Mouse (Mus musculus) hindbrain, embryonic 14.5 days (tissue): ENCODE measurements around the gene Gm17606. TPM values are rescaled to one million over a fixed set of nuclear protein-coding genes. Genes with fewer than 3 reads are reported as not detected.

ENCODE experiments used
- ATAC-seq: fragments of 200-750 bp; cut with Nextera tagmentation; 2 replicates; pipeline ENCODE4 v1.8.0; 2017; ENCODE audit warnings: moderate number of reproducible peaks, mild to moderate bottlenecking, moderate TSS enrichment, moderate library complexity; ENCODE audit not compliant: low FRiP score
- DNase-seq: peaks from one replicate; pipeline ENCODE4 v3.0.0-alpha.2; 2015; ENCODE audit warnings: low spot score
- H3K27ac ChIP-seq: fragments of 300-500 bp; sonication (generic); 2 replicates; pipeline ENCODE4 v1.5.1; 2014; ENCODE audit warnings: mild to moderate bottlenecking, moderate library complexity
- H3K27me3 ChIP-seq: fragments of 300-500 bp; sonication (generic); 2 replicates; pipeline ENCODE4 v1.6.1; 2014; ENCODE audit warnings: mild to moderate bottlenecking, low read length, mixed read lengths; ENCODE audit not compliant: control insufficient read depth, insufficient read depth
- H3K36me3 ChIP-seq: fragments of 300-500 bp; sonication (generic); replicated peaks from 2 replicates; pipeline ENCODE4 v1.6.1; 2014; ENCODE audit not compliant: control insufficient read depth, insufficient read depth
- H3K4me1 ChIP-seq: fragments of 300-500 bp; sonication (generic); replicated peaks from 2 replicates; pipeline ENCODE4 v1.6.1; 2014; ENCODE audit warnings: antibody characterized with exemption, low read length, mixed read lengths; ENCODE audit not compliant: control insufficient read depth, insufficient read depth
- H3K4me2 ChIP-seq: fragments of 300-500 bp; sonication (generic); replicated peaks from 2 replicates; pipeline ENCODE4 v1.6.1; 2014; ENCODE audit warnings: mild to moderate bottlenecking, moderate library complexity
- H3K4me3 ChIP-seq: fragments of 300-500 bp; sonication (generic); replicated peaks from 2 replicates; pipeline ENCODE4 v1.5.1; 2014; ENCODE audit warnings: mild to moderate bottlenecking, low read length
- H3K9ac ChIP-seq: fragments of 300-500 bp; sonication (generic); 2 replicates; pipeline ENCODE4 v1.6.1; 2014
- H3K9me3 ChIP-seq: fragments of 300-500 bp; sonication (generic); 2 replicates; pipeline ENCODE4 v1.6.1; 2016; ENCODE audit warnings: low read length; ENCODE audit not compliant: control insufficient read depth
- WGBS: fragments of 180-500 bp; shearing (Covaris S2); extraction: QIAGEN DNeasy Blood & Tissue Kit; methylation state at CpG from one replicate; pipeline ENCODE4 v1.1.7; 2014; 5-methylcytosine and 5-hydroxymethylcytosine counted together
- polyA plus RNA-seq: library from polyadenylated mRNA; unstranded; fragments of >200 nt; fragmentation: Nextera tagmentation; extraction: Ambion mirVana; gene quantifications from 2 replicates; pipeline ENCODE4 v1.2.1, GENCODE M21; 2014

The Gm17606 gene
- polyA plus RNA-seq, 1 experiment from 2014 or later, result not detected

DNA sequence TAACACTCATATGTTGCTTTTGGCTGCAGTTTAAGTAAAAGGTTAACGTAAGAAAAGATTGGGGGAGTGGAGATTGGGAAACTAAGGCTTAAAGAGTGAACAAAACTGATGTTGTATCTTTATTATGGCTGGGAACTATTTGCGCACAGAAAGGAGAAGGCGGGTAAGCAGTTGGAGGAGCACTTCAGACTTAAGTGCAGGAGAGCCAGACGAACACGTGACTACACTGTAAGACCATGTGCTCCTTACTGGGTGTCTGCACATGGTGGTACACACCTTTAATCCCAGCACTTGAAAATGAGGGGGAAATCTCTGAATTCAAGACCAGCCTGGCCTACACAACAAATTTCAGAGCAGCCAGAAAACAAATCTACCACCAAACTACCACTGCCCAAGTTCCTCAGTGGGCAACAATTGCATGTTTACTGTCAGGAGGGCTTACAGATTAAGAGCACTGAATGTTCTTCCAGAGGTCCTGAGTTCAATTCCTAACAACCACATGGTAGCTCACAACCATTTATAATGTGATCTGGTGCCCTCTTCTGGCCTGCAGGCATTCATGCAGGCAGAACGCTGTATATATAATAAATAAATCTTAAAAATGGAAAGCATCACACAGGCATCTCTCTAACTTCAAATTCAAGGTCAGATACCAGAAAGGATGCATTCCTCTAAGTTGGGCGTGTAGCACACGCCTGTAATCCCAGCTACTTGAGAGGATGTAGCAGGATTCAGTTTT lies 6.3 kb downstream of the Gm17606 start:
- Histone ChIP-seq H3K4me3 (no peak overlapping the region), H3K27ac (no peak overlapping the region), H3K9ac (no peak overlapping the region), H3K36me3 (peaks cover 92% of the 10 kb centered on the region), H3K9me3 (no peaks in the 10 kb centered on the region), H3K4me1 (peaks cover 15% of the 10 kb centered on the region), H3K4me2 (no peak overlapping the region), H3K27me3 (no peaks in the 10 kb centered on the region)
- 93% methylated on average over 8 of the region's 8 CpGs for WGBS
- ATAC-seq (no peak), DNase-seq (no peak)

- H3K4me2 ChIP-seq, result no peak overlapping the region
- DNase-seq (no peak), ATAC-seq (no peak)
- WGBS, result 82% methylated on average over 4 of the region's 4 CpGs
- peaks cover 19% of the 10 kb centered on the region for H3K4me1 ChIP-seq
- peaks cover 84% of the 10 kb centered on the region for H3K36me3 ChIP-seq
- H3K9me3 ChIP-seq, result no peaks in the 10 kb centered on the region
- no peak overlapping the region for H3K27ac ChIP-seq
- no peaks in the 10 kb centered on the region for H3K27me3 ChIP-seq
- H3K9ac ChIP-seq, result no peak overlapping the region
- H3K4me3 ChIP-seq, result no peak overlapping the region
These were observed 7.1 kb downstream of the Gm17606 start for GRCm38 (mm10) chr14:54647900-54648299.

DNA sequence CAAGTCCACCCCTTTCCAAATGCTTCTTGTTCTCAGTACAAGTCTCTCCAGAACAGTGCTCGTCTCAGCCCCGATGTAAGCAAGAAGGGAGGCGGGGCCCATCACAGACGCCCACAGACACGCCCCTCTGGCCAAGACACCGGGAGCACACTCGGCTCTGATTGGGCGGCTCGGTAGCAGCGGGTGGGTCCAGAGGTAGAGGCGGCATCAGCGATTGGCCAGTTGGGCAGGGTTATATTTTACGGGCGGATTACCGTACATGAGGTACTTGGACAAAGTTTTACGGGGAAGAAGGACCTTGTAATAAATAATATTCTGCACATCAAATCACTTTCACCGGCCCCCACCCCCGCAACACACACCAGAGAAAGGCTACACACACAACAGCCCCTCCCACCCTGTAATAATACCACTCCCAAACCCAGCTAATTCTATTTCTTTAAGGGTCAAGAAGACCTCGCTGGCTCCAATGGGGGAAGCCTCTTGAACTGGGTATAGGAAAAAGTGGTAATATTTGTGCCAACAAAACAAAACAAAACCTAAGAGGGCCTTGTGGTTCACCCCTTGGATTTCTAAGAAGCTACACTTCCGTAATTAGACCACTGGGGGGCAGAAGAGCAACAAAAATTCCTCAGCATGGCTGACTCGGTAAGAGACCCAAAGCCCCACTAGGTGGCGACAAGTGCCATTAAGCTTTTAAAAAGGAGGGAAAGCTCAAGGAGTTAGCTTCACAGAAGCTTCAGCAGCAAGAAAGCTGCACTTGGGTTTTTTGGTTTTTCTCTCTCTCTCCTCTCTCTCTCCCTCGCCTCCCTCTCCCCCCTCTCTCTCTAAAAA lies 10.1 kb downstream of the Gm17606 start:
- Histone ChIP-seq H3K27ac (no peak overlapping the region), H3K27me3 (no peaks in the 10 kb centered on the region), H3K36me3 (peaks cover 66% of the 10 kb centered on the region), H3K4me2 (peak overlapping the region; percentile 93), H3K9ac (no peak overlapping the region), H3K9me3 (no peaks in the 10 kb centered on the region), H3K4me3 (no peak overlapping the region), H3K4me1 (peaks cover 19% of the 10 kb centered on the region)
- ATAC-seq, result peak; percentile 34; the same call in 1 of the 2 replicates
- WGBS, result 67% methylated on average over 23 of the region's 23 CpGs
- peak; percentile 95 for DNase-seq

GRCm38 (mm10) chr14:54651556-54651955 lies 10.8 kb downstream of the Gm17606 start:
- DNase-seq (no peak), ATAC-seq (0 out of 2 replicates have a peak, but pooled peaks have one; percentile 3)
- Histone ChIP-seq H3K9me3 (no peaks in the 10 kb centered on the region), H3K27ac (no peak overlapping the region), H3K4me1 (peaks cover 19% of the 10 kb centered on the region), H3K36me3 (peaks cover 66% of the 10 kb centered on the region), H3K4me2 (peak overlapping the region; percentile 93), H3K4me3 (no peak overlapping the region), H3K9ac (no peak overlapping the region), H3K27me3 (no peaks in the 10 kb centered on the region)
- 78% methylated on average over 4 of the region's 4 CpGs for WGBS

GRCm38 (mm10) chr14:54652787-54653186 lies 12.0 kb downstream of the Gm17606 start:
- ATAC-seq (no peak), DNase-seq (no peak)
- peaks cover 19% of the 10 kb centered on the region for H3K4me1 ChIP-seq

DNA sequence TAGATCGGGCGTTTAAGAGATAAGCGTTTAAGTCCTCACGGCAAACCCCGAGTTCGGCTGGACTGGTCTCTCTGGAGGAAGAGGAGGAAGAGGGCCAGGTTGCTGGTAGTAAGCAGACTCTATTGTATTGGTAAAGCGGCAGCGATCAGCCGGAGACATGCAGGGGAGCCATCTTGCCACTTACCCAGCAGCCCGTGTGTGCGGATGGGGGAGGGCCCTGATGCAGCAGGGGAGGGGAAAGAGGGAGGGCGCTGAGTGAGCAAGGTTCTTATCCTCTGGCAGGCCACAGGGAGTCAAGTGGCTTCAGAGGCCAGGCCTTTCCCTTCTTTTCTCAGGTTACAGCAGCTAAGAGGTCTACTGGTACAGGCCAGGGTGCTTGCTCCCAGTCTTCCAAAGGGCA lies 12.7 kb downstream of the Gm17606 start:
- H3K4me3 ChIP-seq, result peak overlapping the region; percentile 73
- H3K9ac ChIP-seq, result peak overlapping the region; percentile 91
- H3K27me3 ChIP-seq, result no peaks in the 10 kb centered on the region
- peak overlapping the region; percentile 93 for H3K4me2 ChIP-seq
- peaks cover 66% of the 10 kb centered on the region for H3K36me3 ChIP-seq
- ATAC-seq (peak; percentile 88), DNase-seq (peak; percentile 81)
- peaks cover 19% of the 10 kb centered on the region for H3K4me1 ChIP-seq
- H3K9me3 ChIP-seq, result no peaks in the 10 kb centered on the region
- 2% methylated on average over 12 of the region's 12 CpGs for WGBS
- peak overlapping the region; percentile 91 for H3K27ac ChIP-seq

More at GRCm38 (mm10) chr14:54652787-54653186, 12.0 kb downstream of the Gm17606 start:
- Histone ChIP-seq H3K36me3 (peaks cover 66% of the 10 kb centered on the region), H3K27me3 (no peaks in the 10 kb centered on the region), H3K4me2 (peak overlapping the region; percentile 93), H3K9ac (peak overlapping the region; percentile 91), H3K27ac (peak overlapping the region; percentile 91), H3K4me3 (peak overlapping the region; percentile 73), H3K9me3 (no peaks in the 10 kb centered on the region)
- WGBS, result 2% methylated on average over 7 of the region's 7 CpGs

DNA sequence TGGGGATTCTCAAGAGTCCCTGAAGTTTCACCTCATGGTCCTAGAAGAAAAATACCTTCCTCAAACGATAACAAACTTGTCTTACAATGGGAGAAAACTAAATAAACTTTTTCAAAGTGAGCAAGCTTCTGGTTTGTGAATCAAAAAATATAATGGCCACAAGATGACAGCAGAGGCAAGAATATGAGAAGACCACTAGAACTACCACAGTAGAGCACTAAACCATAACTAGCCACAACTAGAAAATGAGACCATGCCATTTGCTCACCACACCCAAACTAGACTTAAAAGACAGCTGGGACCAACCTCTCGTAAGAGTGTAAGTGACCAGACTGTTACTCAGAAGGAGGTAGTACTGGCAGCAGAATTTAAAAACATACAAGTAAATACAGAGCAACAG lies 19.3 kb downstream of the Gm17606 start:
- ATAC-seq (no peak), DNase-seq (no peak)
- Histone ChIP-seq H3K4me3 (no peak overlapping the region), H3K36me3 (peaks cover 99% of the 10 kb centered on the region), H3K27ac (no peak overlapping the region), H3K27me3 (no peaks in the 10 kb centered on the region), H3K9ac (no peak overlapping the region), H3K4me1 (no peaks in the 10 kb centered on the region), H3K9me3 (no peaks in the 10 kb centered on the region), H3K4me2 (no peak overlapping the region)
- WGBS, result 86% methylated on average over 2 of the region's 2 CpGs

- 91% methylated on average over 10 of the region's 10 CpGs for WGBS
- H3K27ac ChIP-seq, result no peak overlapping the region
- H3K9ac ChIP-seq, result no peak overlapping the region
- no peaks in the 10 kb centered on the region for H3K4me1 ChIP-seq
- no peaks in the 10 kb centered on the region for H3K27me3 ChIP-seq
- no peak overlapping the region for H3K4me2 ChIP-seq
- no peaks in the 10 kb centered on the region for H3K9me3 ChIP-seq
- DNase-seq (no peak), ATAC-seq (no peak)
- no peak overlapping the region for H3K4me3 ChIP-seq
- peaks cover 96% of the 10 kb centered on the region for H3K36me3 ChIP-seq
These were observed 23.9 kb downstream of the Gm17606 start for GRCm38 (mm10) chr14:54664477-54665222.

DNA sequence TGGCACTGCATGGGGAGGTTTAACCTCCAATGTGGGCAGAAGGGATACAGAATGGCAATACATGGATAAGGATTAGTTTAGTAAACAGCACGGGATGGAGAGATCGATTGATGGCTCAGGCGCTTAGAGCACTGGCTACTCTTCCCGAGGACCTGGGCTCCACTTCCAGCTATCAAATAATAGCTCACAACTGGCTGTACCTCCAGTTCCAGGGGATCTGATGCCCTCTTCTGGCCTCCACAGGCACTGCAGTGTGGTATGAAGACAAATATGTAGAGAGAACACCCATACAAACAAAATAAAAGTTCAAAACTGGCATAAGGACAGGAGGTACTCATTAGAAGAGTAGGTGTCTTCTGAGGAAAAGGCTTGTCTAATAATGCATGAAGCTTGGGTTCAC lies 28.6 kb downstream of the Gm17606 start:
- no peak overlapping the region for H3K4me3 ChIP-seq
- no peaks in the 10 kb centered on the region for H3K4me1 ChIP-seq
- DNase-seq, result no peak
- H3K27ac ChIP-seq, result no peak overlapping the region
- no peak for ATAC-seq
- H3K4me2 ChIP-seq, result no peak overlapping the region
- H3K27me3 ChIP-seq, result no peaks in the 10 kb centered on the region
- WGBS, result 88% methylated on average over 4 of the region's 4 CpGs
- no peak overlapping the region for H3K9ac ChIP-seq
- H3K36me3 ChIP-seq, result peaks cover 79% of the 10 kb centered on the region
- H3K9me3 ChIP-seq, result no peaks in the 10 kb centered on the region
